Mouse (Mus musculus) cerebellum, postnatal 14 days (tissue): ENCODE results near the gene Gucy2g.
"Not testable (repeated sequence)": the region's sequence is repeated elsewhere in the genome, so short reads cannot be mapped to it uniquely, and the experiment has no call there.

Experiments used
- DNase-seq, 2 experiments: peaks; one replicate each; pipeline ENCODE4 v3.0.0; 2021; ENCODE audit warnings: mixed read lengths in 2 of 2

Gene Gucy2g

GRCm38 (mm10) chr19:55159826-55160225 lies 81.2 kb downstream of the Gucy2g start:
- DNase-seq: no peak

DNA sequence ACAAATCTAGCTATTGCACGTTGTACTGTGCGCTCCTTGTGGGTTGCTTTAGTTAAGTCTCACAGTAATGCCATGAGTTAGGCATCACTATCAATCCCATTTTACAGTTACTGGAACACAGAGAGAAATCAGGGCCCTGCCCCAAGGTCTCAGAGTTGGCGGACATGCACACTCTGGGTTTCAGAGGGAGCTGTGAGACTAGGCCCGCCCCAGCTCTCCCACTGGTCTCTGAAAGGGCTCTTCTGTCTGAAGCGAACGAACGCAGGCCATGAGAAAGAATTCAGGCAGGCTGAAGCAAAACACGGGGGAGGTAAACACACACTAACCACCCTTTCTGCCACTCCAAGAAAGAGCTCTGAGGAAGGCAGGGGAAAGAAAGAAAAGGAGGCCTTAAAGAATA lies 82.4 kb downstream of the Gucy2g start:
- DNase-seq: no peak

- DNase-seq: no peak
Observed at GRCm38 (mm10) chr19:55157029-55157428, 84.0 kb downstream of the Gucy2g start.

GRCm38 (mm10) chr19:55152983-55153382 lies 88.1 kb downstream of the Gucy2g start:
- no peak for DNase-seq

DNA sequence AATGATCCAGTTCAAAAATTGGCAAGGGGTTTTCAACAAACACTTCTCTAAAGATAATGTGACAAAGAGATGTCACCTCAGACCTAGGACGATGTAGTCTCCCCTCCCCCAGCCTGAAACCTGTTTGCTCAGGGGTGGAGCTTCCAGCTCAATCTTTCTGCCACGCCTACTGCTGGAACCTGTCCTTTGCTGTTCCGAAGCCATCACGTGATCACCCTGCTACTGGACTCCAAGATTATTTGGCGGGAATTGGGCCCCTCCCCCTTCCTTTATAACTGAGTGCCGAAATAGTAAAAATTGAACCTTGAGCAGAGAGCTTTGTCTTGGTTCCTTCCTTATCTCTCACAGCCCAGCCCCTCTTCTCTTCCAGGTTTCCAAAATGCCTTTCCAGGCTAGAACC lies 88.8 kb downstream of the Gucy2g start:
- DNase-seq: not testable (repeated sequence)

DNA sequence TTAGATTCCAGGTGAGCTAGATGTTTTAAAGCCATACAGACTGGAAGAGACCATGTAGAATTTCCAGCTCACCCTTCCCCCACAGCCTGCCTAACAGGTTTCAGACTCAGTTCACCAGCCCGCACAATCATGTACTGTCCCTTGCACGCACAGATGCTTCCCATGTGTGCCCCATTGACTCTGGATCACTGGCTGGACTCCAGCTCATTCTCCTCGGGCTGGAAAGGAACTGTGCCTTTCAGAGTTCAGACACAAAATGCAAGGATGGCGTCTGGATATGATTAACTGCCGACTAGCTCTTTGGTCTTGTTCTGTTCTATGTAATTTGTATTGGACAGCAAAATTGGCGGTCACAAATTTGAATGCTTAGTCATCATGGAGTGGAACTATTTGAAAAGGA lies 91.4 kb downstream of the Gucy2g start:
- no peak for DNase-seq

- DNase-seq: no peak
Observed at GRCm38 (mm10) chr19:55148109-55148508, 92.9 kb downstream of the Gucy2g start.
